Mouse (Mus musculus): Measurements from ENCODE around the gene Gm17949. TPM values are rescaled to one million over a fixed set of nuclear protein-coding genes. Genes with fewer than 3 reads are reported as not detected.

Gene Gm17949
- not detected for total RNA-seq (2021)

GRCm38 (mm10) chr17:57011236-57012141 lies at the start of gene Gm17949, which contains the start of gene Gtf2f1:
TSS of gene Gm17949 (plus strand) at chr17:57011469.
TSS of gene Gtf2f1 (minus strand) at chr17:57011288.
- peak; percentile 94 to 96 for DNase-seq
- intact Hi-C loops (cut with DNase I): loop anchor here (2.0 kb wide), 1 partner anchor 19 kb away; the partner anchor contains the start of gene Khsrp

- DNase-seq: no peak
- intact Hi-C loops (cut with DNase I): no loop called here
Measured at GRCm38 (mm10) chr17:56961880-56962279, 49.4 kb upstream of the Gm17949 start.

- DNase-seq: no peak
- intact Hi-C loops (cut with DNase I): no loop called here
Measured at GRCm38 (mm10) chr17:56962642-56963405, 48.4 kb upstream of the Gm17949 start.

- intact Hi-C loops (cut with DNase I): no loop called here
- DNase-seq: no peak
Measured at GRCm38 (mm10) chr17:56963646-56964045, 47.6 kb upstream of the Gm17949 start.

- no peak for DNase-seq
- intact Hi-C loops (cut with DNase I): no loop called here
Measured at GRCm38 (mm10) chr17:56969321-56969720, 41.9 kb upstream of the Gm17949 start.

- intact Hi-C loops (cut with DNase I): no loop called here
- DNase-seq: no peak
Measured at GRCm38 (mm10) chr17:56970081-56970480, 41.2 kb upstream of the Gm17949 start.

GRCm38 (mm10) chr17:56973956-56974707 lies 37.1 kb upstream of the Gm17949 start:
- intact Hi-C loops (cut with DNase I): no loop called here
- DNase-seq: no peak

GRCm38 (mm10) chr17:56974708-56975240 lies 36.5 kb upstream of the Gm17949 start:
- DNase-seq: no peak
- intact Hi-C loops (cut with DNase I): no loop called here

- intact Hi-C loops (cut with DNase I): no loop called here
- no peak for DNase-seq
Measured at GRCm38 (mm10) chr17:56975391-56975790, 35.9 kb upstream of the Gm17949 start.

- intact Hi-C loops (cut with DNase I): no loop called here
- no peak for DNase-seq
Measured at GRCm38 (mm10) chr17:56976531-56977390, 34.5 kb upstream of the Gm17949 start.

- no peak for DNase-seq
- intact Hi-C loops (cut with DNase I): no loop called here
Measured at GRCm38 (mm10) chr17:56979524-56979923, 31.7 kb upstream of the Gm17949 start.

GRCm38 (mm10) chr17:56981049-56981448 lies 30.2 kb upstream of the Gm17949 start:
- no peak for DNase-seq
- intact Hi-C loops (cut with DNase I): no loop called here

- intact Hi-C loops (cut with DNase I): no loop called here
- DNase-seq: no peak
Measured at GRCm38 (mm10) chr17:56982013-56982412, 29.3 kb upstream of the Gm17949 start, which contains the start of gene Acer1. TSS of gene Acer1 (minus strand) at chr17:56982126.

GRCm38 (mm10) chr17:56984886-56985285 lies 26.4 kb upstream of the Gm17949 start:
- intact Hi-C loops (cut with DNase I): loop anchor here (5.0 kb wide), 1 partner anchor 53 kb away; no protein-coding TSS in a partner anchor

GRCm38 (mm10) chr17:56985656-56986055 lies 25.6 kb upstream of the Gm17949 start:
- DNase-seq: no peak
- intact Hi-C loops (cut with DNase I): loop anchor here (5.0 kb wide), 1 partner anchor 53 kb away; no protein-coding TSS in a partner anchor

More at GRCm38 (mm10) chr17:56984886-56985285, 26.4 kb upstream of the Gm17949 start:
- no peak for DNase-seq

GRCm38 (mm10) chr17:56986105-56986805 lies 25.0 kb upstream of the Gm17949 start:
- no peak for DNase-seq
- intact Hi-C loops (cut with DNase I): loop anchor here (5.0 kb wide), 1 partner anchor 54 kb away; no protein-coding TSS in a partner anchor

GRCm38 (mm10) chr17:56988441-56988840 lies 22.8 kb upstream of the Gm17949 start:
- intact Hi-C loops (cut with DNase I): loop anchor here (5.0 kb wide), 1 partner anchor 56 kb away; no protein-coding TSS in a partner anchor
- DNase-seq: no peak

GRCm38 (mm10) chr17:56988921-56989430 lies 22.3 kb upstream of the Gm17949 start:
- intact Hi-C loops (cut with DNase I): loop anchor here (5.0 kb wide), 1 partner anchor 57 kb away; no protein-coding TSS in a partner anchor
- DNase-seq: no peak
